Comparison of ENCODE assay signal across 9 mouse cellular contexts in genomic region chr9:115107430-115107829, GRCm38 (mm10).
A peak's percentile ranks its signal among the peaks of the same experiment; 100 is the strongest.
DNase-seq lines count a peak whose midpoint lies in the region; ATAC-seq and TF ChIP-seq lines count a peak whose summit lies in the region.
"Had no signal": no experiment of that assay in that cellular context is flagged by ENCODE, and none has a peak within 500 bp of the region (broad histone marks: within the 10 kb centered on the region; RNA-seq: fewer than 3 reads in every experiment).

No protein-coding gene starts in this region.

- no peaks in the 10 kb centered on the region for H3K27me3 ChIP-seq in stomach, embryonic 15.5 days (replicated peaks)
- no peaks in the 10 kb centered on the region for H3K27me3 ChIP-seq in stomach, postnatal 0 days (ENCODE audit: control insufficient read depth, insufficient read depth, low read length)

- no peak overlapping the region for H3K4me2 ChIP-seq in stomach, embryonic 15.5 days
- no peak overlapping the region for H3K4me2 ChIP-seq in stomach, postnatal 0 days (replicated peaks; ENCODE audit: low read depth)

- no peak for TF ChIP-seq EP300 in stomach, postnatal 0 days (optimal IDR thresholded peaks at IDR 0.05)

- H3K9ac ChIP-seq in stomach, embryonic 15.5 days: no peak overlapping the region
- no peak overlapping the region for H3K9ac ChIP-seq in stomach, postnatal 0 days (ENCODE audit: low read length)

- H3K4me3 ChIP-seq in stomach, embryonic 15.5 days (replicated peaks): no peak overlapping the region
- no peak overlapping the region for H3K4me3 ChIP-seq in stomach, postnatal 0 days (ENCODE audit: low read depth, low read length)

- H3K27ac ChIP-seq in stomach, embryonic 15.5 days: no peak overlapping the region
- no peak overlapping the region for H3K27ac ChIP-seq in stomach, postnatal 0 days (replicated peaks)

- H3K9me3 ChIP-seq in stomach, embryonic 15.5 days: no peaks in the 10 kb centered on the region
- H3K9me3 ChIP-seq in stomach, postnatal 0 days (ENCODE audit: control insufficient read depth, low read length): no peaks in the 10 kb centered on the region

- intact Hi-C loops in gastrocnemius, postnatal 14 days (cut with DNase I; ENCODE audit: low total_unique reads): no loop called here

- DNase-seq in adrenal gland, postnatal 10 days: peak; percentile 36
- DNase-seq in adrenal gland, adult 18-20 months (ENCODE audit: low spot score in 2 of 2): no peak
- no peak for DNase-seq in stomach, postnatal 0 days (ENCODE audit: low spot score)
- DNase-seq in kidney, postnatal 10 days: peak; percentile 44
- no peak for DNase-seq in gastrocnemius, postnatal 25 days
- no peak for DNase-seq in gastrocnemius, postnatal 14 days
- DNase-seq in testis, postnatal 10 days (ENCODE audit: low spot score): no peak

- 65% methylated on average over 7 of the region's 7 CpGs for WGBS in stomach, embryonic 15.5 days
- 80% methylated on average over 7 of the region's 7 CpGs for WGBS in stomach, postnatal 0 days

- 0 out of 2 replicates have a peak, but pooled peaks have one; percentile 39 for ATAC-seq in stomach, embryonic 15.5 days (ENCODE audit: insufficient read depth, low FRiP score, low read depth)
- no peak for ATAC-seq in stomach, postnatal 0 days (ENCODE audit: low FRiP score, low TSS enrichment)
- ATAC-seq: lung, postnatal 0 days had no signal

- H3K4me1 ChIP-seq in stomach, embryonic 15.5 days: no peaks in the 10 kb centered on the region
- H3K4me1 ChIP-seq in stomach, postnatal 0 days (replicated peaks; ENCODE audit: control insufficient read depth, insufficient read depth): no peaks in the 10 kb centered on the region

- TF ChIP-seq CTCF in stomach, postnatal 0 days (IDR thresholded peaks at IDR 0.05; ENCODE audit: low read depth): no peak

- H3K36me3 ChIP-seq in stomach, embryonic 15.5 days: no peaks in the 10 kb centered on the region
- no peaks in the 10 kb centered on the region for H3K36me3 ChIP-seq in stomach, postnatal 0 days (ENCODE audit: control insufficient read depth, insufficient read depth, low read length)

Comparison
In these comparisons a context has a peak if more than half of its experiments do, and no peak if none do; other contexts are left out.
1. DNase-seq: peak in adrenal gland, postnatal 10 days (single experiment) and kidney, postnatal 10 days (single experiment); none in adrenal gland, adult 18-20 months (0 of 2), stomach, postnatal 0 days (single experiment), gastrocnemius, postnatal 25 days (single experiment), gastrocnemius, postnatal 14 days (single experiment) and testis, postnatal 10 days (single experiment).